Mouse (Mus musculus) heart, postnatal 0 days (tissue): ENCODE measurements around the gene Ankrd52.

ENCODE experiments used
- CTCF ChIP-seq: IDR thresholded peaks from 2 replicates; pipeline ENCODE4 v1.5.1; 2016; ENCODE audit warnings: antibody characterized with exemption, control low read depth, low read depth
- EP300 ChIP-seq: IDR thresholded peaks from 2 replicates; pipeline ENCODE4 v1.6.1; 2016; ENCODE audit warnings: antibody characterized with exemption, low read depth

GRCm38 (mm10) chr10:128412055-128412381 is 35.1 kb downstream of the Ankrd52 start:
- TF ChIP-seq CTCF (no peak), EP300 (no peak)
